Mouse (Mus musculus) adrenal gland, adult 2 months (tissue): ENCODE measurements around the gene Rps8. TPM values are rescaled to one million over a fixed set of nuclear protein-coding genes. Genes with fewer than 3 reads are reported as not detected.
"Not testable (repeated sequence)": the region's sequence is repeated elsewhere in the genome, so short reads cannot be mapped to it uniquely, and the experiment has no call there.

Experiments used
- DNase-seq: peaks from one replicate; pipeline ENCODE4 v3.0.0; 2021
- long read RNA-seq: library from polyadenylated mRNA; stranded (forward); transcript quantifications from one replicate; pipeline ENCODE4 v2.0.0, GENCODE M21; 2021
- polyA plus RNA-seq: library from polyadenylated mRNA; depleted of rRNA; stranded (reverse); fragments of >200 nt; gene quantifications from 2 replicates; pipeline ENCODE4 v1.2.3, GENCODE M21; 2012; rRNA removed
- total RNA-seq, 2 experiments: library from RNA; stranded (reverse); gene quantifications; 2 replicates each; pipeline ENCODE4 v1.2.3; 2021

The Rps8 gene
- 1,000 to 10,000 TPM in 1 of 2 experiments, 100 to 1,000 TPM in 1; 552 to 1,148 TPM for total RNA-seq
- polyA plus RNA-seq = 156 and 162 TPM in 2 replicates
- long read RNA-seq, transcript Rps8-201 (6 exons, 860 nt) = major isoform, 192 of 206 reads
- long read RNA-seq, partial matches to known transcripts = 10 of 206 reads
- long read RNA-seq, other reads (novel, unspliced or antisense) = 1 of 206 reads

DNA sequence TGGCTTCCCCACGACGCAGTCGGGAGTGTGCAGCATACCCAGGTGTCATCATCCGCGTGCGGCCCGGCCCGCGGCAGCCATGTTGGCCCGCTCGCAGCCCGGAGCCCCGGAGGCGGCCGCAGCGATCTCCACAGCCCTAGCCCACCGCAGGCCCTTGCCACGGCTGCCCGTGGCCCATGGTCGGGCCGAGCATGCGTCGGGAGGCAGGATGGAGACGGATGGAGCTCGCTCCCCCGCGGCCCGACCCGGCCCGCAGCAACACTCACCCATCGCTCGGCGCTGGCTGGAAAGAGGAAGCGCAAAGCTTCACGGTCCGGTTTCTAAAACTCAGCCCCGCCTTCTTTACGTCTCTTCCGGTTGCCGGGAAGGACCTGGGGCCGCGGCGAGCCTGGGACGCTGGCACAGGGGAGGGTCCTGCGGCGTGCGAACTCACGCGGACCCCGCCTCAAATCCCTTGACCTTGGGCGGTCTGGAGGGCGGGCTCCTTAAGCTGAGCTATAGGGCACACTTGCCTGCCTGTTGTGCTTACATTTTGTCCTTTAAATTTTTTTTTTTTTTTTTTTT is at the start of gene Rps8:
Gene Rps8 (minus strand): TSS at position 452 of the 564 bp plus-strand sequence.
- DNase-seq = peak; percentile 92

DNA sequence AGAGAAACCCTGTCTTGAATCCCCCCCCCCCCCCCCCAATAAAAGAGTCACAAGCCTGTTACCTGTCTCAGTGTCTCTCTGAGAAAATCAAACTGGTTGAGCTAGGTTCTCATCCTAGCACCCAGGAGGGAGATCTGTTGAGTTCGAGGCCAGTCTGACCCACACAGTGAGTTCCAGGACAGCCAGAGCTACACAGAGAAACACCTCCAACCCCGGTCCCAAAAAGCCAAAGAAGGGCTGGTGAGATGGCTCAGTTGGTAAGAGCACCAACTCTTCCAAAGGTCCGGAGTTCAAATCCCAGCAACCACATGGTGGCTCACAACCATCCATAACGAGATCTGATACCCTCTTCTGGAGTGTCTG is 46.9 kb upstream of the Rps8 start:
- DNase-seq = no peak

DNA sequence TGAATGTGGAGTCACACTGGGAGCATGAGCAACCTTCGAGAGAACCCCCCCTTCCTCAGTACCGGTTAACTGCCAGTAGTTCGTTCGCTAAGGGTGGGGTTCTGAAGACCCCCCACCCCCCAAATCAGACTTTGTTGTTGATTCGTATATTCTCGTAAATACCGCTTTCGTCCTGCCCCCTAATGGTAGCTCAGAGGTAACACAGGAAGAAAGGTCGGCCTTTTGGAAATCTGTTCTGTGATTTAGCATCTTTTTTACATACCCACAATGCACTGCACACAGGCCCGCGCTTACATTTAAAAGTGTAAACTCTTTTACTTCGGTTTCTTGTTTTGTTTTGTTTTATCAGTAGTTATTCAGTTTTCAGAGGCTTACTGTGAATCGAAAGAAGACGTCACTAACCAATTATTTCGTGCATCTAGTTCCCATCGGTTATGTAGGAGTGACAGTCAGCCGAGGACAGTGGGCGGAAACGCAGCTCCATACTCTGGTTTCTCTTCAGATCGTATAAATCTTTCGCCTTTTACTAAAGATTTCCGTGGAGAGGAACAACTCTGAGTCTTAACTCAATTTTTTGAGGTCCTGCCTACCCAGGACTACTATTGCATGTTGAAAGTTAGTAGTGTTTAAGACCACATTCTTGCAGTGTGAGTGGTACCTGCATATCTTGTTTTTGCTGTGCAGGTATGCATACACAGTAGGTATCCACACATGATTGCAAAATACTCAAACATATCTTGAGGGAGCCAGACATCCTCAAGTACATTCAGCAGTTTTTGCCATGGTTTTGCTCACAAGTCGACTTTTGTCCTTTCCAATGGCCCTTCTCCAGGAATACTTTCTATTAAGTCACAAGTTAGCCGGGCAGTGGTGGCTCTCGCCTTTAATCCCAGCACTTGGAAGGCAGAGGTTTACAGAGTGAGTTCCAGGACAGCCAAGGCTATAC is 46.3 kb upstream of the Rps8 start:
- peak; percentile 41 for DNase-seq

DNA sequence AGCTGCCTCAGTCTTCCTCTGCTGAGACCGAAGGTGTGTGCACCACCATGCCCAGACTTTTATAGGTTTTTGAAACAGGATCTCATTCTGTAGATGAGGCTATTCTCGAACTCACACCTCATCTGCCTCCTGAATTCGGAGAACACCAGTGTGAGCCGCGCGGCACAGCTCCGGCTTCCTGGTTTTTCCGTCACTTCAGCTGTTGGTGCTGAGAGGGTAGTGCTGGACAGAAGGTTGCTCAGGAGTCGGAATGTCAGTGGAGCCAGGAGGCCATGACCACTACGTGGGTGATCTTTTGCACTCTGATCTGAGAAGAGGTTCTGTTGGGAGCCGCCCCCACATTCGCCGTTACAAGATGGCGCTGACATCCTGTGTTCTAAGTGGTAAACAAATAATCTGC is 35.8 kb upstream of the Rps8 start:
- no peak for DNase-seq

DNA sequence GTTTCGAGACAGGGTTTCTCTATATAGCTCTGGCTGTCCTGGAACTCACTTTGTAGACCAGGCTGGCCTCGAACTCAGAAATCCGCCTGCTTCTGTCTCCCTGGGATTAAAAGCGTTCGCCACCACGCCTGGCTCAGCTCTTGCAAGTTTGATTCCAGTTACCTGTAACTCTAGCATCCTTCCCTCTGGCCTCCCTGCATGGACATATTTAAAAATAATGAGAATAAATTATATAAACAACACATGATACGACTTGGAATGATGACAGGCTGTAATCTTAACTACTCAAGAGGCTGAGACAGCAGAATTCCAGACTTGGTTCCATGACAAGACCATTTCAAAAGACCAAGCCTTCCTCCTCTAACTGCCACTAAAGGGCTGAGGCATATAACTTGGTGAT is 34.6 kb upstream of the Rps8 start:
- DNase-seq = no peak

DNA sequence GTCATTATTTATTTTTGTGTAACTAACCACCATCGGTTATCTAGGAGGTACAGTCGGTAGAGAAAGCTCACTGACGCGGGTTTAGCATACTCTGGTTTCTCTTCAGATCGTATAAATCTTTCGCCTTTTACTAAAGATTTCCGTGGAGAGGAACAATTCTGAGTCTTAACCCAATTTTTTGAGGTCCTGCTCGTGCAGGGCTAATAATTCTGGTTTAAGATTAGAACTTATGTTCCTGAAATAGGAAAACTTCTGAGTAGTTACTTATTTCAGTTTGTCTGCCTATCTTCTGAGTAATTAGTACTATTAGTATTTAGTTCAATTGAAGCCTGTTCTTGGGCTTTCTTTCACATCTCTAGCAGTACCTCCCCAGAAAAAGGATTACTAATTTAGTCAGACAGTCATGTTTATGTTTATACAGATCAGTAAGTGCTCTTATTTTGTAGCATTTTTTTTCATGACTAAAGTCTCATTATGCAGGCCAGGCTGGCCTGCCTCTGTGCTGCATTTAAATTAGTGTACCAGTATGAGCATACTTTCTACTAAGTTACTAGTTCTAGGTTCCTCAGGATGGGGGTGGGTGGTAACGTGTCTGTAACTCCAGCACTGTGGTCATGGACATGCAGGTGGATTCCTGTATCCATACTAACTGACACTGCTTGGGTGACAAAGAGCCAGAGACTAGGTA is 34.0 kb upstream of the Rps8 start:
- DNase-seq = peak; percentile 28

DNA sequence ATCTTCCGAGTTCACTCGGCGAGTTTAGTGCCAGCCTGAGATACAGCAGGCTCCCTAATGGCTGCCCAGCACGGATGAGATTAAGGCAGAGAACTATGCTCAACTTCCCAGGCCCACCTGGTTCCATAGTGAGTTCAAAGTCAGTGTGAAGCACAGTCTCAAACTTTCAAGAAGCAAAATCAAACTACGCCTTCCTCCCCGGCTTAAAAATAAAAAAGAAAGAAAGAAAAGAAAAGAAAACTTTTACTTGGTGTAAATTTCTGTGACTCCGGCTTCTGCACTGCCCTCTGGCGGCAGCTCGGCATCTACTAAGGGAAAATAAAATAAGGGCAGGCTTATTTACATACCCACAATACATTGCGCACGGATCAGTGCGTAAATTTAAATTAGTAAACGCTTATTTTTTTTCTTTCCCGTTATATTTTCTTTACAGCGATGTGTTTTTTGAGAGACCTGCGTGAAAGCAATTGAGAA is 33.4 kb upstream of the Rps8 start:
- peak; percentile 84 for DNase-seq

DNA sequence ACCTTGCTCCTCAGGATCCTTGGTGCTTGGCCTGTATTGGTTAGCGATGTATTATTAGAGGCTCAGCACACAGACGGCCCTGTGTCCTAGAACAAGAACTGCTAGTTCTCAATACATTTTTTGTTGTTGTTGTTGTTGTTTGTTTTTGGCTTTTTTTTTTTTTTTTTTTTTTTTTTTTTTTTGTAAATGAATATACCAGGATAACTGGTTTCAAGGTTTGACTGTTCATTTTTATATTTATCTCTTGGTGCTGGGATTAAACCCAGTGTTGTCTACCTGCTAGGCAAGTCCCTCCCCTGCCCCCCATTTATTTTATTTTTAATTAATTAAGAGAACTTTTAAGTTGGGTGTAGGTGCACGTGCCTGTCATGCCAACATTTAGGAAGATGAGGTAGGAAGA is 32.9 kb upstream of the Rps8 start:
- DNase-seq = no peak

DNA sequence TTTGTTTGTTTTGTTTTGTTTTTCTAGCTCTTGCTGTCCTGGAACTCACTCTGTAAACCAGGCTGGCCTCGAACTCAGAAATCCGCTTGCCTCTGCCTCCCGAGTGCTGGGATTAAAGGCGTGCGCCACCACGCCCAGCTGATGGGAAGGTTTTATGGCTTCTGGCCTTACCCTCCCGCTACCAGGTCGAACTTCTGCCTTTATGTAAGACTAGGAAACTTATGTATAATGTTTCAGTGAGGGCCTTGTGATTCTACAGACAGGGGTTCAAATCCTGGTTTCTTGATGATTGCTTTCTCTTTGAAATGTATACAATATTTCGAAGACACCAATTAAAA is 26.7 kb upstream of the Rps8 start:
- DNase-seq = not testable (repeated sequence)

DNA sequence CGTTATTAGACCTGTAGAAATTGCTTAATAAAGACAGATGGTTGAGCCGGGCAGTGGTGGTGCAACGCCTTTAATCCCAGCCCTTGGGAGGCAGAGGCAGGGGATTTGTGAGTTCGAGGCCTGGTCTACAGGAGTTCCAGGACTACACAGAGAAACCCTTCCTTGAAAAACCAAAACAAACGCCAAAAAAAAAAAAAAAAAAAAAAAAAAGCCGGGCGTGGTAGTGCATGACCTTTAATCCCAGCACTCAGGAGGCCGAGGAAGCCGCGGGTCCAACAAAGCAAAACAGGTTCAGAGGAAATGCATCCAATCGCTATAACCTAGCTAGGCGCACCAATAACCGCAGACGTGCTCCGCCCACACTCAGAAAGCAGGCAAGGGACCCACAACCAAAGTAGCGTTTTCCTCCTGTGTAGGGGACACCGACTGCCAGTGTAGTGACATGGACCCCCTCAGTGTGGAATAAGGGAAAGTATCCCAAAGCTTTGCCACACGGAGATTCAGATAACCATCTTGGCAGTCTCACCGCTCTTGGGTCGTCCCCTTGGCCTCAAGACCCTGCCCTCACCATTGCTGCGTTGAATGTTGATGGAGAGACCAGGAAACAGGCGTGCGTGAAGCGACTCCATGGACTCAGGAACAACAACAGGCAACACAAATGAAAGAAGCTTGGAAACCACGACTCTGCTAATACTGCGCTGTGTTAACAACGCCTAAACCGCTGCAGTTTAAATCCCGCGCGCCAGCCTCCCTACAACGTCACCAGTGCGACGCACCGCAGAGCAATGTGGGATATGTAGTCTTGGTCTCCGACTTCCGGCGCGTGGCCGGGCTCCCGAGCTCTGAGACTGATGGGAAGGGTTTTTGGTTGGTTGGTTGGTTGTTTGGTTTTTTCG is 26.1 kb upstream of the Rps8 start, which contains the start of gene Kif2c:
Gene Kif2c (minus strand): TSS at position 777 of the 896 bp plus-strand sequence.
- DNase-seq = peak; percentile 93

DNA sequence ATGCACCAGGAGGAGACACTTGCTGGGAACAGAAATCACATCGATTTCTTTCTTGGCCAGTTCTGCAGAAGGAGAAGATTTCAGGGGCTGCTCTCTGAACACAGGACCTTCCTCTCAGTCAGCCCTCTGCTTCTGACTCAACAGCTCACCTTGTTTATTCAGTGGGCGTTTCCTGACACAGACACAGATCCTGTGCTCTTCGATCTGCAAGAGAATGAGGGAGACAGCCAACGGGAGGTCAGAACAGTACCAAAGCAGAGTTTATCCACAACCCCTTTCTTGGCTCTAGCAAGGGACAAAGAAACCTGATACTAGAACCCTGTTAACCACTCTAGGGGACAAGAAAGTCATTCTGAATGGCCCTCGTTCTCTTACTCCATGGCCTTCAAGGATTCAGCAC is 13.9 kb upstream of the Rps8 start:
- DNase-seq = no peak

DNA sequence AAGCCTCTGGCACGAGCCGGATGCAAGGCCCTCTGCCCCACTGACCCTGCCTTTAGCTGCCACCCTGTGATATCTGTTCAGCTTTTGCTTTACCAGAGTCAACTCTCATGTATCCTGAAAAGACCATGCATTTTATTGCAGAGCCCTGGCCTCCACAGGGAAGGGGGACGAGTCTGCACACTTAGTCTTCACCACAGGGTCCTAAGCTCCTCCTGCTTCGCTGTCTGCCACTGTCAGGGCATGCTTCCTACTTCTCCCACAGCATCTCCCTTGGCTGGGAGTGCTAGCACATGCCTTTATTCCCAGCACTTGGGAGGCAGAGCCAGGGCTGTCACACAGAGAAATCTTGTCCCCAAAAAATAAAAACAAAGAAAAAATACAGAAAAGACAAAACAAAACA is 5.1 kb upstream of the Rps8 start:
- no peak for DNase-seq

DNA sequence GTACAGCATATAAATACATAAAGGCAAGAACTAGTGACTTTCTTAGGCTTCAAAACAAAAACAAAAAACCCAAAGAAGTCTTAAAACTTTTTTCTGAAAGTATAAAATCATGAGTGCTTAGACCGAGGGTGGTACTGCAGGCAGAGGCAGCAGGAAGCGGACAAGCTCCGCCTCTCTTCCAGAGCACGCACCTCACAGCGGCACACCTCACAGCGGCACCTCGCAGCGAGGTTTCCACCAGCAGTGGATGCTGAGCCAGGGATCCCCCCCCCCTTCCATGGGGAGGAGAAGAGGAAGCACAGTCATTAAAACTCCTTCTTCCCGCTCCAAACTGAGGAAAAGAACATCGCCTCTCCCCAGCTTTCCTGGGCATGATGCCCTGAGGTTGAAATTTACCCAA is 3.6 kb upstream of the Rps8 start:
- no peak for DNase-seq

DNA sequence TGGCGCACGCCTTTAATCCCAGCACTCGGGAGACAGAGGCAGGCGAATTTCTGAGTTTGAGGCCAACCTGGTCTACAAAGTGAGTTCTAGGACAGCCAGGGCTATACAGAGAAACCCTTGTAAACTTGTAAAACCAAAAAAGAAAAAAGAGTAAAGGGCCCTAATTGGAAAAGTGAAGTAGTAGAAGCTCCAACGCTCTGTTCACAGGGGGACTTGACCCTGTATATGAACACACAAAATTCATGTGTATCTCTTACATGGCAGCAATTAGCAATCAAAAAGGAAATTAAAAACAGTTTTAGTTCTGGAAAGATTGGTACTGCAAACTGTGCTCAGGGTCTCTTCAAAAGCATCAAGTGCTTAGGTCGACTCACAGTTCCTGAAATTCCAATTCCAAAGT is 329 bp upstream of the Rps8 start:
- DNase-seq = no peak

DNA sequence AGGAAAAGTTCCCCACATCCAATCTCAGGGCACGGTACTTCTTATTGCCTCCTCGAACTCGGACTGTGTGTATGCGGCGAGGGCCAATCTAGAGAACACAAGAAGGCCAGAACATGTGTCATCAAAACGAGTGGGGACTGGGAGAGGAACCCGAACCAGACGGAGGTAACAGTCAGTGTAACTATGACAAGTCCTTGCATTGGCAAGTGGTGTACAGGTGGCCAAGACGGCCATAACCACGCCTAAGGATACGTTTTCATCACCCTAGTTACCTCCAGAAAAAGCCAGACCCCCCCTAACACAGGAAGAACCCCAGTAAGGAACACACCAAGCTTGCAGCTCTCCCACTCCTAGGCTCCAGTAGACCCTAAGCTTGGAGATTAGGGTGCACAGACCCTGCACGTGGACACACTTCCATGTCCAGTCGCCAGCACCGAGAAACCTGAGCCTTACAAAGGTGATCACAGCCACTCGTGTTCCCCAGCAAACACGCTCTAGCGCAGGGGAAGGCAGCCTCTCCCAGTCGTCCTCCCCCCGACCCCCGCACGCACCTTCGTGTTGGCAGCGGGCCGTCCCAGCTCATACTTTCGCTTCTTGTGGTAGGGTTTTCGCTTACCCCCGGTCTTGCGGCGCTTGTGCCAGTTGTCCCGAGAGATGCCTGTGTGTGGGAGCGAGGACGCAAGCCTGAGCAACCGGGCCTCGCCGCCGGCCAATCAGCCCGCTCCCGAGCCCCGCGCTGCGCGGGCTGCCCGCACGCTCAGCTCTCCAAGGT is 837 bp downstream of the Rps8 start:
- DNase-seq = peak; percentile 52

DNA sequence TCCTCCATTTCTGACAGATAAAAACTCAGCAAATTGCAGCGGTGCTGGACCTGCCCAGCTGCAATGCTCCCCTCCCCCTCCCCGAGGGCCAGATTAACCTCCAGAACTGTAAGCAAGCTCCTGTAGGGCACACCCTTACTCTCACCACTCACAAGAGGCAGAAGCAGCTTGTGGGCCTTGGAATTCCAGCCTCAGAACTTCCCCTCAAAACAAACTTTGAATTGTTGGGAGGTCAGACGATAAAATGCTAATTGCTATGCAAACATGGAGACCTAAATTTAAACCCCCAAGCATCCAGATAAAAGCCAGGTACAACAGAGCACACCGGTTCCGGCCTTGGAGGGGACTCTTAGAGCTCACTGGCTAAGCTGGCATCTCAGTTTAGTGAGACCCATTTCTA is 3.3 kb downstream of the Rps8 start:
- no peak for DNase-seq

DNA sequence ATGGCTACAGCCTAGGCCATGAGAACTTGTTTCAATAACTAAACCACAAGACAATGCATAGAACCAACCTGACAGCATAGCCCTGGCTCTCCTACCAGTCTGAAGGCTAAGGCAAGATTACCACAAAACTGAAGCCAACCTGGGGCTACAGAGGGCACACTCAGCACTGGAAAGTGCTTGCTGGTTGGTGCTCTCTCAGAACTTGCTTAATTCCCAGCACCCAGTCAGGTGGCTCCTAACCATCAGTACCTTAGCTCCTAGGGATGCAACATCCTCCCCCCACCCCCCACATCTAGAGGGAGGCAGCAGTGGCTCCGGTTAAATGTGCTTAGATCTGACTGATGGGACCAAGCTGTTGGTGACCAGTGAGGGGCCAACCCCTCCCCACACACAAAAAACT is 4.6 kb downstream of the Rps8 start:
- no peak for DNase-seq

DNA sequence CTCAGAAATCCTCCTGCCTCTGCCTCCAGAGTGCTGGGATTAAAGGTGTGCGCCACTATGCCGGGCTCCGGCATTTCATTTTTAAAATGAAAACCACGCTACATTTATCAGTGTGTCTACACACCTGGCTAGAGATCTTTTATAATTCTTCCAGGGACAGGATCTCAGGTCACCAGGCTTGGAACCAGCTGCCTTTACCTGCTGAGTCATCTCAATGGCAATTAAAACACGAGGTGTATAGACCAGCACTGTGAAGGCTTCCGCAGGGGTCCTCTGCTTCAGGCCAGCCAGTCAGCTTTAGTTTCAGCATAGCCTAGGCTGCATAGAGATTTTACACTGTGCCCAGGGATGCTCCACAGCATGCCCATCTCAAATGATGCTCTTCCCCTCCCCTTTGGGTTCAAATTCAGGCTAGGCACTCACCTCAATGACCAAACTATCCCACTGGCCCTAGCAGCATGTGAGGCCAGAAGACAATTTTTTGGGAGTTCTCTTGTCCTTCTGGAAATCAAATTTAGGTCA is 5.8 kb downstream of the Rps8 start:
- DNase-seq = no peak

DNA sequence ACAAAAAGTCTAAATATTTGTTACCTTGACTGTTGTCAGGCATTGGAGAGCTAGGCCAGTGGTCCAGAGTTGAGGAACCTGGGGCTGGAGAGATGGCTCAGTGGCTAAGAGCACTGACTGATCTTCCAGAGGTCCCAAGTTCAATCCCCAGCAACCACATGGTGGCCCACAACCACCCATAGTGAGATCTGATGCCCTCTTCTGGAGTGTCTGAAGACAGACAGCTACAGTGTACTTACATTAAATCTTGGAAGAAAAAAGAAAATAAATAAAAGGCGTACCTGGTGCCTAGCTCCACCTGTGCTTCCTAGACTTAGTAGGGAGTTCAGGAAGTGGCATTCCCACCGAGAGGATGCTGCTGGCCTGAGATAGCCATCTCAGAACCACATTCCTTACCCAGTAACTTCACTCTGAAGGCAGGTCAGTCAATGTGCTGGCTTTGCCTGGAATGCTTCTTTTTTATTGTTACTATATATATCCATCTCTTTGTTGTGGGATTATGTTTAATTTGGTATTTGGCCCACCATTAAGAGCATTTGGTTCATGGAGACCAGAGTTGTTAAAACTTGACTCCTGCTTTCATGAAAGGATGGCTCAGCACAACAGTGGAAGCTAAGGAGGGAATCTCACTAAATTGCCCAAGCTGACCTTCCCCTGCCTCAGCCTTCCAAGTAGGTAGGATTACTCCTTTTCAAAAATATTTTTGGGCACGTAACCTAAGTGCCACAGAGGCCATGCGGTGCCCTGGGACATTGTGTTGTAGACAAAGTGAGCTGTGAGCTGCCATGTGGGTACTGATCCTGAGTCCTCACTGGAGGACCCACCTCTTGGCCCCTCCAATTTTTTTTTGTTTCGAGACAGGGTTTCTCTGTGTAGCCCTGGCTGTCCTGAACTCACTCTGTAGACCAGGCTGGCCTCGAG is 6.5 kb downstream of the Rps8 start:
- DNase-seq = no peak
